Mouse (Mus musculus): ENCODE data around the gene Slit3.

GRCm38 (mm10) chr11:35419013-35419412, 298.0 kb downstream of the Slit3 start:
- no peak for TF ChIP-seq CTCF (IDR thresholded peaks at IDR 0.05)
- no peak for TF ChIP-seq EP300 (IDR thresholded peaks at IDR 0.05)

Measured in lung, postnatal 0 days (tissue).